Mouse (Mus musculus) right cerebral cortex, adult 2 months (tissue): ENCODE data around the gene Znfx1.

Experiments
- DNase-seq, 2 experiments: peaks; one replicate each; pipeline ENCODE4 v3.0.0; 2021 to 2022; ENCODE audit warnings: low spot score in 2 of 2

Znfx1 gene

GRCm38 (mm10) chr2:166995796-166996532 lies 66.9 kb downstream of the Znfx1 start, which contains the start of gene Stau1:
TSS of gene Stau1 (minus strand) at chr2:166996299.
- DNase-seq, result peak; percentile 95 to 96

DNA sequence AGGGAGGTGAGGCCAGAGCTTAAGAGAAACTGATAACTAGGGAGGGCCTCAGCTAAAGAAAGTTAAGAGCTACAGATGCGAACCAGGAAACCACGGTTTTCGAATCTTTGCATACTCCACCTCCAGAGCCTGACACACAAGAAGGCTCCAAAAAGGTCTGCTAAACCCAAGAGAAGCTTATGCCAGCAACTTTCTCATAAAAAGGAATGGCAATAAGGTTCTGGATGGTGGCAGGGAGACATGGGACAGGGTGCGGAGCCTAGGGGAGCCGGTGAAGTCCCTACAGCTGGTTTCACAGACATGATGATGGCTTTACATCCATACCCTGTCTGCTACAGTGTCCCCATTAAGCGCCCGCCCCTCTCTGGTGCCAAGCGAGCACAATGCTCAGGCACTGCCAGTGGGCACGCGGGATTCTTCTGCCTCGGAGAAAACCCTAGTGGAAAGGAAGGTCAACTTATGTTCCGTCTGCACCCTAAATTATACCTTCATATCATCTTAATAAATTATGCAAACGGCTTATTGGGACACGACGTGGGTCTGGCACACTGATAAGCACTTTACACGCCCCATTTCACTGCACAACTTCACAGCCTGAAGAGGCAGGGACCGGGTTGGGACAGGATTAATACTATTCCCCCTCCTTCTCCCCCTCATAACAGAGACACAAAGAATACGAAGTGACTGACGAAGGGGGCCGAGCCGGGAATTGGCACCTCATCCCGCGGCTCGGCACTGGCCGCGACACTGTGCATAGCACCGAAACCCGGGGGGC lies 67.6 kb downstream of the Znfx1 start:
- peak in 1 of 2 experiments; percentile 50 for DNase-seq

GRCm38 (mm10) chr2:166991945-166992344 lies 70.9 kb downstream of the Znfx1 start:
- DNase-seq, result no peak

DNA sequence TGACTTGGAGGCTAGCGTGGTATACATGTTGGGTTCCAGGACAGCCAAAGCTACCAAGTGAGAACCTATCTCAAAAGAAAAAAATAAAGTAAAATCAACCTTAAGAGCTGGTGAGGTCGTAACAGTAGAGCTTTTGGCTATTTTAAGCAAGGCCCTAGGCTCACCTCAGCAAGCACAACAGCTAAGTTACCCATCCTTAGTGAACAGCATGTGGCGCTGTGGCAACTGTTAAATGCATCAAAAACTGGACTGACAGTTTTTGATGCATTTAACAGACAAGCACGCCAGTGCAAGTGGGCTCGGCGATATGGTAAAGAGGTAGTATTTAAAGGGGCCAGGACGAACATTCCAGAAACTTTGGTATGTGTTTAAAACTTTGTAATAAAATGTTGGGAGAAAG lies 72.0 kb downstream of the Znfx1 start:
- no peak for DNase-seq
